Mouse (Mus musculus): ENCODE measurements around the gene Cpm. TPM values are rescaled to one million over a fixed set of nuclear protein-coding genes. Genes with fewer than 3 reads are reported as not detected.
A peak's percentile ranks its signal among the peaks of the same experiment; 100 is the strongest.

The Cpm gene
- polyA plus RNA-seq, 1 experiment from 2014 or later, result 2.8 TPM

DNA sequence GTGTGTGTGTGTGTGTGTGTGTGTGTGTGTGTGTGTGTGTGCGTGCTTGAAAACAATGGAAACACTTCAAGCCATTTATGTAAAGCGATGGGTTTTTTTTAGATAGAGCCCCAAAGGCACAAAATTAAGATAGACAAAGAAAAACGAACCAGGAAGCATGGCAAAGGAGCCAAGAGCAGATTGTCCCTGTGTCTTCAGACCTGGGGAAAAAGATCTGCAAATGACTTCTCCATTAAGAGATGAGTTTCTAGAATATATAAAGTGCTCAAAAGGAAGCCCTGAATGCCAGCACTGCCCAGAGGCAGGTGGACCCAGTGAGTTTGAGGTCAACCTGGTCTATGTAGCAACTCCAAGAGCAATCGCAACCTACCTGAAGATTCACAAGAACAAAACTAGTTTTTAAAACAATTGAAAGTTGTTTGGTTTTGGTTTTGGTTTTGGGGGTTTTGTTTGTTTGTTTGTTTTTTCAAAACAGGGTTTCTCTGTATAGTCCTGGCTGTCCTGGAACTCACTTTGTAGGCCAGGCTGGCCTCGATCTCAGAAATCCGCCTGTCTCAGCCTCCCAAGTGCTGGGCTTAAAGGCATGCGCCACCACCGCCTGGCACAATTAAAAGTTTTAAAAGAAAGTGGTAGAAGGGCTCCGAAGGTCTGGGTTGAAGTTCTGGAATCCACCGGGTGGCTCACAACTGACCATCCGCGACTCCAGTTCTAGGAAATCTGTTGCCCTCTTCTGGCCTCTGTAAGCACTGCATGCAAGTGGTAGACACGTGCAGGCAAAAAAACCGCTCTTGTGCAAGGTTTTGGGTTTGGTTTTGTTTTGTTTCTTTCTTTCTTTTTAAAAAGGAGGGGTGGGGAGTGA, 52.9 kb downstream of the Cpm start:
- Histone ChIP-seq H3K9ac (no peak overlapping the region), H3K4me3 (no peak overlapping the region), H3K4me2 (no peak overlapping the region), H3K27me3 (no peaks in the 10 kb centered on the region), H3K4me1 (replicated peaks) (no peaks in the 10 kb centered on the region), H3K27ac (replicated peaks) (no peak overlapping the region), H3K36me3 (0 out of 2 replicates have a peak, but pooled peaks cover 3% of the 10 kb centered on the region), H3K9me3 (no peaks in the 10 kb centered on the region)
- no peak for ATAC-seq (ENCODE audit: low FRiP score, low read depth)
- WGBS, result 66% methylated on average over 14 of the region's 14 CpGs

DNA sequence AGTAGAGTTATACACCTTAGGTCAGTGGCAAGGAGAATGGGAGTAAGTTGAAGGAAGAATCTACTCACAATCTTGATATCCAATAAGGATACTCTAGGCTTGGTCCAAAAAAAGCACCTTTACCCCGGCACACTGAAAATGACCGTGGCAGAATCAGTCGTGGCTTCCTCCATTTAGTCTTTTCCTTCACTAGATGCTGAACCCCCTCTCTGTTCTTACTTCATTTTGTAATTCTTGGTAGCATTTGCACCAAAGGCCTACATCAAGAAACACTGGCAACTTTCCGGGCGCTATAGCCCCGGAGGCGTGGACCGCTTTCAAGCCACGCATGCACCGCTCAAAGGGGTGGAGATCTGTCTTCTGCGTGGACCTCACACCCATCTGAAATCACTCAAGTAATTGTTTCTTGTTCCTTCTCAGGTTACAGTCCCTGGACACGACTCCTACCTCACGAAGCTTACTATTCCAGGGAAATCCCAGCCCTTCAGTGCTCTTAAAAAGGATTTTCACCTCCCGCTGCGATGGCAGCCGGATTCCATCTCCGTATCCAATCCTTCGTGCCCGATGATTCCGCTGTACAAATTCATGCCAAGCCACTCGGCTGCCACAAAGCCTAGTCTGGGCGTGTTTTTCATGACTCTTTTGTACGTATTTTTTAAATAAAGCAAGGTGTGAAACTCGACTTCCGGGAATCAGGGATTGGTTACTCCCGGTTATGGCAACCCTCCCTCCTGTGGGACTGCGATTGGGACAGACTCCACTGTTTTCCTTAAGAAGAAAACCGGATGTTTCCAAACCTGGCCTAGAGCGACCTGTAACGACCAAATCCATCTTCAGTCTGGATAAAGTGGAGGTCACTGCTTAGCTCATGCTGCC, 53.8 kb downstream of the Cpm start:
- H3K27ac ChIP-seq (replicated peaks), result no peak overlapping the region
- 0 out of 2 replicates have a peak, but pooled peaks cover 10% of the 10 kb centered on the region for H3K36me3 ChIP-seq
- no peaks in the 10 kb centered on the region for H3K9me3 ChIP-seq
- no peaks in the 10 kb centered on the region for H3K4me1 ChIP-seq (replicated peaks)
- H3K9ac ChIP-seq, result no peak overlapping the region
- H3K4me3 ChIP-seq, result no peak overlapping the region
- H3K4me2 ChIP-seq, result no peak overlapping the region
- 84% methylated on average over 30 of the region's 30 CpGs for WGBS
- no peaks in the 10 kb centered on the region for H3K27me3 ChIP-seq
- no peak for ATAC-seq (ENCODE audit: low FRiP score, low read depth)

DNA sequence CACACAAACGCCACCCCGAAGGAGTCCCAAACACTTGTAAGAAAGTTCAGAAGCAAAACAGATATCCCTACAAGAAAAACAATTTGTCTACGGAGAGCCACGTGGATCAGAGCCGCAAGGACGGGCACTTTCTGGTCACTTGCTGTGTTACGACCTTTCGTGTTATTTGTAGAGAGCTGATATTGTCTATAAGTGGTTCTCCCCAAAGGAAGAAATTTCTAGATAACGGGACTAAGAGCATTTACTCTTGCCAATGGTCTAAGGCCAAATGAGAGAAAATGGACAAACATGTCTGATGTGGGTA, 54.4 kb downstream of the Cpm start:
- Histone ChIP-seq H3K36me3 (peaks cover 15% of the 10 kb centered on the region; the same call in 1 of the 2 replicates), H3K4me3 (no peak overlapping the region), H3K4me1 (replicated peaks) (no peaks in the 10 kb centered on the region), H3K27ac (replicated peaks) (no peak overlapping the region), H3K27me3 (no peaks in the 10 kb centered on the region), H3K4me2 (no peak overlapping the region), H3K9me3 (no peaks in the 10 kb centered on the region), H3K9ac (no peak overlapping the region)
- no peak for ATAC-seq (ENCODE audit: low FRiP score, low read depth)
- WGBS, result 94% methylated on average over 9 of the region's 9 CpGs

DNA sequence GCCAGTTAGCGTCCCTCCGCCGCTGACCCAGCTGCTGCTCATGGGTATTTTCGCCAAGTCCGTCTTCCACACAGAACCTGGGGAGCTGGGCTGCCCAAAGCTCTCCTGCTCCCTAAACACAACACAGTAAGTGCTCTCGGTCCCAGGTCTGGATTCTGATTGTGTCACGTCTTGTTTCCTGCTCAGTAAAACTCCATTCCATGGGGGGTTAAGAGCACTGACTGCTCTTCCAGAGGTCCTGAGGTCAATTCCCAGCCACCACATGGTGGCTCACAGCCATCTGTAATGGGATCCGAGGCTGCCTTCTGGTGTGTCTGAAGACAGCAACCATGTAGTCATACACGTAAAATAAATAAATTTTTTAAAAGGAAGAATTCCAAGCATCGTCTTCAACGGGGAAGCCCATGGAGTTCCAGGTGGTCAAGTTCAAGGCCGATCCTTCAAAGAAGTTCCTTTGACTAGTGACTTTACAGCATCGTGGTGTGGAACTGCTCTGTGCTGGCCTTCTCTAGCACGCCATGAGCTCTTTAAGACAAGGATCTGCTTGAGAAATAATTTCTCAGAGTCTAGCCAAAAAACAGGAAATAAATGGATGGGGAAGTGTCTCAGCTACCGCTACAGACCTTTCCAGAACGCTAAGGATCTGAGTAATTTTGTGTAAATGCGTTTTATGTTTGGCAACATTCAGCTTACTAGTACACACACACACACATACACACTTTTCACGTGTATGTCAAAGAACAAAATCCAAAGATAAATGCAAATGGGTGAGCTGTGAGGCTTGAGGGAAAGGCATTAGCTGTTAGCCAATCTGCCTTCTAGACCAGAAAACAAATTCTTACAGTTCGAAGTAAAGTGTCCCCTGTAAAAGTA, 55.2 kb downstream of the Cpm start:
- Histone ChIP-seq H3K27ac (replicated peaks) (no peak overlapping the region), H3K9me3 (no peaks in the 10 kb centered on the region), H3K27me3 (no peaks in the 10 kb centered on the region), H3K4me2 (no peak overlapping the region), H3K4me1 (replicated peaks) (no peaks in the 10 kb centered on the region), H3K4me3 (no peak overlapping the region), H3K36me3 (peaks cover 21% of the 10 kb centered on the region), H3K9ac (no peak overlapping the region)
- whole genome bisulfite sequencing, result 89% methylated on average over 19 of the region's 19 CpGs
- ATAC-seq (ENCODE audit: low FRiP score, low read depth), result no peak

DNA sequence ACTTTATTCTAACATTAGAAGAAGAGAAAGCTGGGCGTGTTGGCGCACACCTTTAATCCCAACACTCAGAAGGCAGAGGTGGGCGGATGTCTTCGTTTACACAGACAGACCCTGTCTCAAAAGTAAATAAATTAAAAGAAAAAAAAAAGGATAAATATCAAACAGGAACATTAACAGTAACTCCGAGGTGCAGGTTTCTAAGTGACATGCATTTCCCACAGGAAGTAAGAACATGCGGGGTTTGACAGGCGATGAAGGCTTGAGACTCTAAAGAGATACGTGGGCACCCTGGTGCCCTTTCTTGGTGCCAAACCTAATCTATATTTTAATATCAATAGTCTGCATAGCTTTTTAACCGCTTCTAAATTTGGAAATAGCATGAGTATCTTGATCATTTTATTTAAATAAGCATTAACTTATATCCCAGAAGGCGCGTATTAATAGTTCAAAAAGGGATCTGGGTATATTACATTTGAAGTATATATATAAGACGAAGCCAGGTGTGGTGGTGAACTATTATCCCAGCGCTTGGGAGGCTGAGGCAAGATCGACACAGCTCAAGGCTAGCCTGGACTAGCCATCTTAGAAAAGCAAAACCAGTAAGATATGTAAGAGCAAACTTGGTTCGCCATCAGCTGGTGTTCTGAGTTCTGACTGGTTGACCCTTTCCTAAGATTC, 56.0 kb downstream of the Cpm start:
- Histone ChIP-seq H3K27ac (replicated peaks) (no peak overlapping the region), H3K36me3 (peaks cover 27% of the 10 kb centered on the region), H3K9ac (no peak overlapping the region), H3K4me1 (replicated peaks) (no peaks in the 10 kb centered on the region), H3K4me2 (no peak overlapping the region), H3K4me3 (no peak overlapping the region), H3K27me3 (no peaks in the 10 kb centered on the region), H3K9me3 (no peaks in the 10 kb centered on the region)
- whole genome bisulfite sequencing, result 95% methylated on average over 15 of the region's 15 CpGs
- no peak for ATAC-seq (ENCODE audit: low FRiP score, low read depth)

DNA sequence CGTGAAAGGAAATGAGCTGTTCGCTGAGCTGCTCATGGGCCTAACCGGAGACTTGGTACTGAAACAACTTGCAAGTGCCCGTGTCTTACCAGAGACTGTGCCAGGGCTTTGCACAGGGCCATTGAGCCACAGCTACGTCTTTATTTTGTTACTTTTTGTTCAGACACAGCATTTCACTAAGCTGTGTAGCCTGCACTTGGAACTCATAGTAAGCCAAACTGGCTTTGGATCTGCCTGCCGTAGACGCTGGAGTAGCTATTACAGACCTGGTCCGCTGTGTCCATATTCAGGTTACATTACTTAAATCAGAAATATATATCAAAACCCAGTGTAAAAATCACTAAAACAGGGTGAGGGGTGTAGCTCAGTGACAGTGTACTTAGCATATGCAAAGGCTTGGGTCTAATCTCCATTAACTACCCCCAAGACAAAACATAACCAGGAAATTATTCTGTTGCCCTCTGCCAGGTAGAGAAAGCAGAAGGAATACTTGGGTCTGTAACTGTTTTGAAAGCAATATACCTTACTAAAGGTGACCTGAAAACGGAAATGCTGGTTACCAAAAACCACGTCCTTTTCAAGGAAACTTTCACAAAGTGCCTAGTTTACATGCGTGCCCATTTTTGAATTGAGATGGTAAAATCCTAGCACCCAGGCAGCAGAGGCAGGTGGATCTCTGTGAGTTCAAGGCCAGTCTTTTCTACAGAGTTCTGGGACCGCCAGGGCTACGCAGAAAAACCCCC, 56.7 kb downstream of the Cpm start:
- WGBS, result 95% methylated on average over 13 of the region's 13 CpGs
- Histone ChIP-seq H3K27me3 (no peaks in the 10 kb centered on the region), H3K4me2 (no peak overlapping the region), H3K9ac (no peak overlapping the region), H3K9me3 (no peaks in the 10 kb centered on the region), H3K27ac (replicated peaks) (no peak overlapping the region), H3K4me1 (replicated peaks) (no peaks in the 10 kb centered on the region), H3K4me3 (no peak overlapping the region), H3K36me3 (peaks cover 33% of the 10 kb centered on the region)
- ATAC-seq (ENCODE audit: low FRiP score, low read depth), result no peak

DNA sequence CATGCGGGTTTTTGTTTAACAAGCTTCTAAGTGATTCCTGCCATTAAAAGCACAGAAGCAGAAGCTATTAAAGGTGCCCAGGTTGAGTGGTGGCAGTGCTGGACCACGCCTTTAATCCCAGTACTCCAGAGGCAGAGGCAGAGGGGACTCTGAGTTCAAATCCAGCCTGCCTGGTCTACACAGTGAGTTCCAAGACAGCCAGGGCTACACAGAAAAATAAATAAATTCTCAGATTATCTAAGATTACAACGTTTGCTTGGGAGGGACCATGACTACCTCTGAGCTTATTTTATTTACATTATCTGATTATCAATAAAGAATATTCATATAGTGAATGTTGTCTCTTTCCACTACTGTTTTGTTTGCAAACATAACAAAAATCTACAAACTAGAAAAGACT, 57.7 kb downstream of the Cpm start:
- Histone ChIP-seq H3K4me1 (replicated peaks) (no peaks in the 10 kb centered on the region), H3K27me3 (no peaks in the 10 kb centered on the region), H3K36me3 (peaks cover 41% of the 10 kb centered on the region), H3K4me3 (no peak overlapping the region), H3K27ac (replicated peaks) (no peak overlapping the region), H3K9ac (no peak overlapping the region), H3K4me2 (no peak overlapping the region), H3K9me3 (no peaks in the 10 kb centered on the region)
- WGBS, result 85% methylated on average over 3 of the region's 3 CpGs
- no peak for ATAC-seq (ENCODE audit: low FRiP score, low read depth)

DNA sequence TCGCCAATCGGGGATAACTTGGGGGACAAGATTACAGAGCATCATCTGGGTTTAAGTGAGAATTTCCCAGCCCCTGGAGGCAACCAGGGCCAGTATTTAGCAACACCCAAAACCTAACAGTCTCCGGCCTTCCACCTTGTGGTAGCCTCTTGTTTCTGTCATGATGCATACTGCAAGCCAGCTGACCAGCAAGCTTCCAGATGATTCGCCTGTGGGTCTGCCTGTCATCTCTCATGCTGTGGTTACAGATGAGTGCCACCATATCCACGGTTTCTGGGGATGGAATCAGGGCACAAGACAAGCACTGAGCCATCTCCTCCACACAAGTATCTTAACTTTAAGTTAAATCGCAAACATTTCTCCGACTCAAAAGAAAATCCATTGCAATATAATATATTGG, 58.3 kb downstream of the Cpm start:
- 90% methylated on average over 7 of the region's 7 CpGs for WGBS
- H3K4me3 ChIP-seq, result no peak overlapping the region
- no peak overlapping the region for H3K9ac ChIP-seq
- no peaks in the 10 kb centered on the region for H3K9me3 ChIP-seq
- H3K4me1 ChIP-seq (replicated peaks), result no peaks in the 10 kb centered on the region
- H3K27me3 ChIP-seq, result no peaks in the 10 kb centered on the region
- no peak for ATAC-seq (ENCODE audit: low FRiP score, low read depth)
- peaks cover 47% of the 10 kb centered on the region for H3K36me3 ChIP-seq
- no peak overlapping the region for H3K27ac ChIP-seq (replicated peaks)
- H3K4me2 ChIP-seq, result no peak overlapping the region

DNA sequence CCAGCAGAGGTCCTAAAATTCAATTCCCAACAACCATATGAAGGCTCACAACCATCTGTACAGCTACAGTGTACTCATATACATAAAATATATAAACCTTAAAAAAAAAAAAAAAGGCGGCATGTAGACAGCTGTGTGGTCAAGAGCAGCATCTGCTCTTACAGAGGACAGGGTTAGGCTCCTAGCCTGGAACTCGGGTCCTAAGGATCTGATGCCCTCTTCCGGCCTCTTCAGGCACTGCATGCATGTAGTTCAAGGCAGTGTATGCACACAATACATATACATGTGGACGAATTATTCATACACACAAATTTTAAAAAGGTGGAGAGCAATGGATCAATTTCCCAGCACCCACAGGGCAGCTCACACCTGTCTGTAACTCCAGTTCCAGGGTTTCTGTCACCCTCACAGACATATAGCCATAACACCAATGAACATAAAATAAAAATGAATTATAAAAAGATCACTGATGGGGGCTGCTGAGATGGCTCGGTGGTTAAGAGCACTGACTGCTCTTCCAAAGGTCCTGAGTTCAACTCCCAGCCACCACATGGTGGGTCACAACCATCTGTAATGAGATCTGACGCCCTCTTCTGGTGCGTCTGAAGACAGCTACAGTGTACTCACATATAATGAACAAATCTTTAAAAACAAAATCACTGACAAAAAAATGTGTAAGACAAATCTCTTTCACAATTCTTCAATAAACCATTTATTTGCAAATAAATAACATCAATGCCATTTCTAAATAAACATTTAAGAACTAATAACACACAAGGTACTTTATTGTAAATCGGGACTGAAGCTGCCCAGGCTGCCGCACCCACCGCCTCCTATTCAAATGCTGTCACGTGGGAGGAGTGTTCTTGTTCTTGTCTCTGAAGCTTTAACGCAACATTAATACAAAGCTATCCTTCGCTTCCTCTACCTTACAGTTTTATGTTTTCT, 59.2 kb downstream of the Cpm start:
- no peaks in the 10 kb centered on the region for H3K27me3 ChIP-seq
- no peak overlapping the region for H3K27ac ChIP-seq (replicated peaks)
- peaks cover 53% of the 10 kb centered on the region for H3K36me3 ChIP-seq
- peak; percentile 61; the same call in 1 of the 2 replicates for ATAC-seq (ENCODE audit: low FRiP score, low read depth)
- no peak overlapping the region for H3K4me3 ChIP-seq
- WGBS, result 84% methylated on average over 13 of the region's 13 CpGs
- no peaks in the 10 kb centered on the region for H3K4me1 ChIP-seq (replicated peaks)
- no peak overlapping the region for H3K9ac ChIP-seq
- H3K4me2 ChIP-seq, result no peak overlapping the region
- H3K9me3 ChIP-seq, result no peaks in the 10 kb centered on the region
